Comparison of ENCODE assay signal across 11 mouse cellular contexts in the genomic region with DNA sequence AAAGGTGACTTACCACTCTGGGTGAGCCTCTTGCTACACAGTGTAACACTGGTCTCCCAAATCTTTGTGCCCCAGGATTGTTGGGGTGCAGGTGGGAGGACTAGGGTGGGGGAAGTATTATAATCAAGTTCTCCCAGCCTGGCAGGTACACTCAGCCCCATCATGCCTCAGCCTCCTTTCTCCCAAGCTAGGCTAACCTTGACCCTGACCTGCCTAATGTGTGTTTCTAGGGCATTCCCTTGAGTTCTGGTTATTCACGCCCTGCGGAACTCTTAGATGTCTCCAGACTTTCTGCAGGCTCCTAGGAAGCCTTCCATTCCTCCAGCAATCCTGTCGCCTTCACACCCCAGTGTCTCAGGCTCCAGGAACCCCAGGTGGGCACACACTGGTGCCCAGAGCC.
DNase-seq lines count a peak whose midpoint lies in the region; ATAC-seq and TF ChIP-seq lines count a peak whose summit lies in the region.
"Had no signal": no experiment of that assay in that cellular context is flagged by ENCODE, and none has a peak within 500 bp of the region (broad histone marks: within the 10 kb centered on the region; RNA-seq: fewer than 3 reads in every experiment).

No protein-coding gene starts in this region.

- TF ChIP-seq EP300 in ES-Bruce4 (IDR thresholded peaks at IDR 0.05; ENCODE audit: insufficient read depth, low read depth, low read length), result 0 out of 2 replicates have a peak, but pooled peaks have one; percentile 50

- H3K4me3 ChIP-seq in heart, embryonic 10.5 days, result no peak overlapping the region
- no peak overlapping the region for H3K4me3 ChIP-seq in ES-Bruce4 (ENCODE audit: low read depth, low read length)
- no peak overlapping the region for H3K4me3 ChIP-seq in forebrain, embryonic 13.5 days
- no peak overlapping the region for H3K4me3 ChIP-seq in limb, embryonic 13.5 days

- 0 out of 2 replicates have a peak overlapping the region, but pooled peaks have one; percentile 52 for H3K27ac ChIP-seq in heart, embryonic 10.5 days
- H3K27ac ChIP-seq in ES-Bruce4 (ENCODE audit: insufficient read depth, low read length), result peak overlapping the region; percentile 77; the same call in 1 of the 2 replicates
- peak overlapping the region; percentile 91 for H3K27ac ChIP-seq in forebrain, embryonic 13.5 days
- peak overlapping the region; percentile 67; the same call in 1 of the 2 replicates for H3K27ac ChIP-seq in limb, embryonic 13.5 days

- H3K9ac ChIP-seq in ES-Bruce4 (ENCODE audit: low read depth, poor library complexity, severe bottlenecking), result no peak overlapping the region
- no peak overlapping the region; the same call in 1 of the 2 replicates for H3K9ac ChIP-seq in forebrain, embryonic 13.5 days
- peak overlapping the region; percentile 13; the same call in 1 of the 2 replicates for H3K9ac ChIP-seq in limb, embryonic 13.5 days

- TF ChIP-seq CTCF in ES-Bruce4 (IDR thresholded peaks at IDR 0.05; ENCODE audit: low read depth, low read length), result no peak

- no peak for DNase-seq in heart, embryonic 10.5 days (ENCODE audit: low spot score)
- no peak for DNase-seq in heart, postnatal 25 days (ENCODE audit: low spot score)
- no peak for DNase-seq in layer of hippocampus, postnatal 25 days (ENCODE audit: extremely low spot score in 1 of 2, low spot score in 1 of 2)
- no peak for DNase-seq in thymus, postnatal 0 days (ENCODE audit: low spot score)
- DNase-seq in adrenal gland, postnatal 10 days, result no peak
- DNase-seq: adrenal gland, postnatal 25 days; cerebellum, adult 18-20 months; heart, postnatal 4 days had no signal

- H3K27me3 ChIP-seq in heart, embryonic 10.5 days (ENCODE audit: insufficient read depth, poor library complexity, severe bottlenecking), result peaks cover 96% of the 10 kb centered on the region
- H3K27me3 ChIP-seq in ES-Bruce4 (ENCODE audit: control insufficient read depth, insufficient read depth, low read length, poor library complexity, severe bottlenecking), result no peaks in the 10 kb centered on the region
- H3K27me3 ChIP-seq in forebrain, embryonic 13.5 days, result peaks cover 48% of the 10 kb centered on the region
- H3K27me3 ChIP-seq in limb, embryonic 13.5 days, result peaks cover 36% of the 10 kb centered on the region

- peaks cover 48% of the 10 kb centered on the region for H3K4me1 ChIP-seq in heart, embryonic 10.5 days
- H3K4me1 ChIP-seq in ES-Bruce4 (ENCODE audit: control insufficient read depth, insufficient read depth, low read length), result peaks cover 35% of the 10 kb centered on the region
- peaks cover 76% of the 10 kb centered on the region for H3K4me1 ChIP-seq in forebrain, embryonic 13.5 days
- H3K4me1 ChIP-seq in limb, embryonic 13.5 days, result peaks cover 50% of the 10 kb centered on the region

- H3K36me3 ChIP-seq in heart, embryonic 10.5 days, result no peaks in the 10 kb centered on the region
- no peaks in the 10 kb centered on the region for H3K36me3 ChIP-seq in ES-Bruce4 (ENCODE audit: control insufficient read depth, insufficient read depth, low read length, poor library complexity, severe bottlenecking)
- H3K36me3 ChIP-seq in forebrain, embryonic 13.5 days (ENCODE audit: poor library complexity, severe bottlenecking), result no peaks in the 10 kb centered on the region
- H3K36me3 ChIP-seq in limb, embryonic 13.5 days, result no peaks in the 10 kb centered on the region

- TF ChIP-seq POLR2A in ES-Bruce4 (IDR thresholded peaks at IDR 0.05; ENCODE audit: insufficient read depth, low read length), result no peak

- H3K9me3 ChIP-seq in heart, embryonic 10.5 days, result no peaks in the 10 kb centered on the region
- no peaks in the 10 kb centered on the region for H3K9me3 ChIP-seq in ES-Bruce4 (replicated peaks; ENCODE audit: control insufficient read depth, insufficient read depth, low read length, poor library complexity, severe bottlenecking)
- H3K9me3 ChIP-seq in forebrain, embryonic 13.5 days (replicated peaks), result no peaks in the 10 kb centered on the region; the same call in 1 of the 2 replicates
- H3K9me3 ChIP-seq in limb, embryonic 13.5 days, result no peaks in the 10 kb centered on the region

- 40% methylated on average over 3 of the region's 3 CpGs for WGBS in heart, embryonic 10.5 days
- 5% methylated on average over 3 of the region's 3 CpGs for WGBS in forebrain, embryonic 13.5 days
- WGBS in limb, embryonic 13.5 days, result 42% methylated on average over 3 of the region's 3 CpGs

- peak overlapping the region; percentile 32 for H3K4me2 ChIP-seq in forebrain, embryonic 13.5 days
- H3K4me2 ChIP-seq in limb, embryonic 13.5 days (replicated peaks), result 0 out of 2 replicates have a peak overlapping the region, but pooled peaks have one; percentile 31

- intact Hi-C loops in heart, postnatal 25 days (cut with DNase I), result no loop called here

- no peak for ATAC-seq in forebrain, embryonic 13.5 days
- no peak for ATAC-seq in limb, embryonic 13.5 days (ENCODE audit: low FRiP score, low read depth)
